Mouse (Mus musculus) CH12.LX (cell line): Measurements from ENCODE around the gene Nck2.

Experiments used
- CTCF ChIP-seq, 2 experiments: IDR thresholded peaks in 1 of 2; conservative IDR thresholded peaks in 1 of 2; 2 replicates each; pipeline ENCODE4 v1.5.1; 2011 to 2012; ENCODE audit warnings: low read depth in 2 of 2, low read length in 2 of 2, improper control_type of control experiment in 1 of 2, inconsistent platforms in 1 of 2, mild to moderate bottlenecking in 1 of 2, moderate library complexity in 1 of 2
- MAX ChIP-seq: IDR thresholded peaks from 2 replicates; pipeline ENCODE4 v1.6.1; 2011; ENCODE audit warnings: low read length, improper control_type of control experiment
- NELFE ChIP-seq: IDR thresholded peaks from 2 replicates; pipeline ENCODE4 v1.6.1; 2011; ENCODE audit warnings: low read depth, low read length, improper control_type of control experiment
- POLR2A ChIP-seq: IDR thresholded peaks from 2 replicates; pipeline ENCODE4 v1.6.1; 2011; ENCODE audit warnings: low read depth, mild to moderate bottlenecking, improper control_type of control experiment, low read length
- USF1 ChIP-seq: IDR thresholded peaks from 2 replicates; pipeline ENCODE4 v1.6.1; 2014; ENCODE audit warnings: low read depth, mild to moderate bottlenecking, inconsistent platforms, low read length, improper control_type of control experiment

DNA sequence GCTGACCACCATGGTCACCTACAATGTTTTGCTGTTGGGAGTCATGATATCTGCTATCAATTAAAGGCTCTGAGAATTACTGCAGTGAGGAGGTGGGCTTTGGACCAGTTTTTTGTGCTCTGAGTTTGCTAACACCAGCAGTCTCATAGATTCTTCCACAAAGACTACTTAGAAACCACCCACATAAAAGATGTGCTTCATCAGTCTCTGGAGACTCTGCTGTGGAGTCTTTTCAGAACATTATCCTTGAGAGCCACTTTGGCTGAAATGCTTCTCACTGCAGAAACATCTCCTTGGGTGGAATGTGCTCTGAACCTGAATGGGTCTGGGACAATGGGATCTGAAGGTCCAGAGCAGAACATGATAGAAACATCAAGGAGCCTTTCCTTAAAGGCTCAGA, 153.4 kb downstream of the Nck2 start:
- TF ChIP-seq MAX (no peak), CTCF (conservative IDR thresholded peaks at IDR 0.05 in 1 of 2, IDR thresholded peaks at IDR 0.05 in 1 of 2; ENCODE audit: low read depth in 2 of 2, low read length in 2 of 2) (no peak), USF1 (no peak), POLR2A (no peak), NELFE (no peak)
